ENCODE assay signal across 9 mouse cellular contexts in genomic region chr8:125996031-125996839, GRCm38 (mm10). TPM values are rescaled to one million over a fixed set of nuclear protein-coding genes. Genes with fewer than 3 reads are reported as not detected.
DNase-seq lines count a peak whose midpoint lies in the region; ATAC-seq and TF ChIP-seq lines count a peak whose summit lies in the region.
"Had no signal": no experiment of that assay in that cellular context is flagged by ENCODE, and none has a peak within 500 bp of the region (broad histone marks: within the 10 kb centered on the region; RNA-seq: fewer than 3 reads in every experiment).

No protein-coding gene starts in this region.

- no peak for ATAC-seq in neural tube, embryonic 11.5 days (ENCODE audit: insufficient read depth, low FRiP score, low TSS enrichment)
- ATAC-seq in embryonic facial prominence, embryonic 11.5 days (replicated peaks; ENCODE audit: insufficient number of reproducible peaks, low FRiP score, low TSS enrichment, low read depth): peak; percentile 26; the same call in 1 of the 2 replicates
- peak; percentile 43; the same call in 1 of the 2 replicates for ATAC-seq in hindbrain, postnatal 0 days
- peak; percentile 25; the same call in 1 of the 2 replicates for ATAC-seq in lung, embryonic 16.5 days (ENCODE audit: low read depth)
- no peak for ATAC-seq in megakaryocyte-erythroid progenitor cell, adult 5-6 weeks (replicated peaks; ENCODE audit: low FRiP score, low TSS enrichment, poor library complexity, severe bottlenecking)

- peak overlapping the region; percentile 89 for H3K4me2 ChIP-seq in neural tube, embryonic 11.5 days (ENCODE audit: low read depth)
- peak overlapping the region; percentile 94 for H3K4me2 ChIP-seq in embryonic facial prominence, embryonic 11.5 days (ENCODE audit: low read depth, low read length)
- H3K4me2 ChIP-seq in hindbrain, postnatal 0 days (ENCODE audit: low read depth, low read length): peak overlapping the region; percentile 84
- peak overlapping the region; percentile 67 for H3K4me2 ChIP-seq in lung, embryonic 16.5 days (ENCODE audit: low read depth, low read length)

- TF ChIP-seq CTCF in hindbrain, postnatal 0 days (IDR thresholded peaks at IDR 0.05; ENCODE audit: low read depth): no peak
- no peak for TF ChIP-seq CTCF in thymus, adult 2 months (IDR thresholded peaks at IDR 0.05; ENCODE audit: borderline replicate concordance, control insufficient read depth, extremely low read depth, insufficient read depth, low read length, poor library complexity)

- no peak overlapping the region for H3K27ac ChIP-seq in neural tube, embryonic 11.5 days (ENCODE audit: low read depth, low read length)
- no peak overlapping the region for H3K27ac ChIP-seq in embryonic facial prominence, embryonic 11.5 days (replicated peaks; ENCODE audit: low read depth, low read length)
- H3K27ac ChIP-seq in hindbrain, postnatal 0 days: peak overlapping the region; percentile 84
- H3K27ac ChIP-seq in lung, embryonic 16.5 days (ENCODE audit: low read length): peak overlapping the region; percentile 76
- H3K27ac ChIP-seq in thymus, adult 2 months (ENCODE audit: control insufficient read depth, insufficient read depth, low read length): no peak overlapping the region
- H3K27ac ChIP-seq: liver, embryonic 14.5 days had no signal

- H3K9me3 ChIP-seq in neural tube, embryonic 11.5 days (ENCODE audit: control insufficient read depth, low read length): no peaks in the 10 kb centered on the region
- H3K9me3 ChIP-seq in embryonic facial prominence, embryonic 11.5 days (replicated peaks; ENCODE audit: control insufficient read depth, low read length): no peaks in the 10 kb centered on the region
- H3K9me3 ChIP-seq in hindbrain, postnatal 0 days (ENCODE audit: low read length): no peaks in the 10 kb centered on the region
- no peaks in the 10 kb centered on the region for H3K9me3 ChIP-seq in lung, embryonic 16.5 days (ENCODE audit: control insufficient read depth, low read length)

- TF ChIP-seq POLR2A in thymus, adult 2 months (IDR thresholded peaks at IDR 0.05; ENCODE audit: control insufficient read depth, extremely low read depth, insufficient read depth, low read length, poor library complexity): no peak

- H3K27me3 ChIP-seq in neural tube, embryonic 11.5 days (ENCODE audit: control insufficient read depth, insufficient read depth, low read length): peaks cover 29% of the 10 kb centered on the region
- H3K27me3 ChIP-seq in embryonic facial prominence, embryonic 11.5 days (ENCODE audit: control insufficient read depth, insufficient read depth, low read length): peaks cover 8% of the 10 kb centered on the region
- no peaks in the 10 kb centered on the region for H3K27me3 ChIP-seq in hindbrain, postnatal 0 days (ENCODE audit: insufficient read depth, low read length)
- H3K27me3 ChIP-seq in lung, embryonic 16.5 days (ENCODE audit: control insufficient read depth, insufficient read depth, low read depth, low read length): peaks cover 23% of the 10 kb centered on the region
- peaks cover 7% of the 10 kb centered on the region; the same call in 1 of the 2 replicates for H3K27me3 ChIP-seq in thymus, adult 2 months (ENCODE audit: control insufficient read depth, insufficient read depth, low read length)

- H3K36me3 ChIP-seq in neural tube, embryonic 11.5 days (ENCODE audit: control insufficient read depth, insufficient read depth, low read length): no peaks in the 10 kb centered on the region
- no peaks in the 10 kb centered on the region for H3K36me3 ChIP-seq in embryonic facial prominence, embryonic 11.5 days (replicated peaks; ENCODE audit: control insufficient read depth, insufficient read depth, low read depth, low read length)
- no peaks in the 10 kb centered on the region for H3K36me3 ChIP-seq in hindbrain, postnatal 0 days (ENCODE audit: insufficient read depth, low read length)
- no peaks in the 10 kb centered on the region for H3K36me3 ChIP-seq in lung, embryonic 16.5 days (ENCODE audit: control insufficient read depth, insufficient read depth, low read length)
- no peaks in the 10 kb centered on the region for H3K36me3 ChIP-seq in thymus, adult 2 months (ENCODE audit: control insufficient read depth, insufficient read depth, low read length)

- peak overlapping the region; percentile 62 for H3K9ac ChIP-seq in neural tube, embryonic 11.5 days (ENCODE audit: low read length)
- H3K9ac ChIP-seq in embryonic facial prominence, embryonic 11.5 days (replicated peaks; ENCODE audit: low read length): peak overlapping the region; percentile 70
- peak overlapping the region; percentile 83 for H3K9ac ChIP-seq in hindbrain, postnatal 0 days (replicated peaks; ENCODE audit: low read length)
- H3K9ac ChIP-seq in lung, embryonic 16.5 days (ENCODE audit: low read length): peak overlapping the region; percentile 68
- H3K9ac ChIP-seq: liver, embryonic 14.5 days had no signal

- no peak for DNase-seq in neural tube, embryonic 11.5 days (ENCODE audit: low spot score)
- DNase-seq in neural tube, embryonic 10.5 days (ENCODE audit: extremely low spot score, low spot score): no peak
- no peak for DNase-seq in embryonic facial prominence, embryonic 11.5 days (ENCODE audit: low spot score)
- peak; percentile 28 for DNase-seq in hindbrain, postnatal 0 days (ENCODE audit: low spot score)
- no peak for DNase-seq in thymus, adult 2 months
- DNase-seq in thymus, postnatal 25 days: no peak

- peak overlapping the region; percentile 52 for H3K4me3 ChIP-seq in neural tube, embryonic 11.5 days (ENCODE audit: low read depth, low read length)
- H3K4me3 ChIP-seq in embryonic facial prominence, embryonic 11.5 days (ENCODE audit: low read depth, low read length): peak overlapping the region; percentile 60
- peak overlapping the region; percentile 65 for H3K4me3 ChIP-seq in hindbrain, postnatal 0 days (ENCODE audit: low read length)
- peak overlapping the region; percentile 60 for H3K4me3 ChIP-seq in lung, embryonic 16.5 days (ENCODE audit: low read length)
- no peak overlapping the region for H3K4me3 ChIP-seq in thymus, adult 2 months (ENCODE audit: control insufficient read depth, insufficient read depth, low read length)

- peaks cover 7% of the 10 kb centered on the region; the same call in 1 of the 2 replicates for H3K4me1 ChIP-seq in neural tube, embryonic 11.5 days (ENCODE audit: control insufficient read depth, insufficient read depth, low read length)
- no peaks in the 10 kb centered on the region; the same call in 1 of the 2 replicates for H3K4me1 ChIP-seq in embryonic facial prominence, embryonic 11.5 days (ENCODE audit: control insufficient read depth, insufficient read depth, low read length)
- H3K4me1 ChIP-seq in hindbrain, postnatal 0 days (ENCODE audit: insufficient read depth, low read length): peaks cover 17% of the 10 kb centered on the region
- H3K4me1 ChIP-seq in lung, embryonic 16.5 days (replicated peaks; ENCODE audit: control insufficient read depth, insufficient read depth, low read length): peaks cover 4% of the 10 kb centered on the region
- no peaks in the 10 kb centered on the region for H3K4me1 ChIP-seq in thymus, adult 2 months (replicated peaks; ENCODE audit: control insufficient read depth, insufficient read depth, low read length)

- WGBS in neural tube, embryonic 11.5 days: 15% methylated on average over 14 of the region's 14 CpGs
- WGBS in embryonic facial prominence, embryonic 11.5 days: 9% methylated on average over 14 of the region's 14 CpGs
- 15% methylated on average over 14 of the region's 14 CpGs for WGBS in hindbrain, postnatal 0 days
- 15% methylated on average over 14 of the region's 14 CpGs for WGBS in lung, embryonic 16.5 days
- 41% methylated on average over 14 of the region's 14 CpGs for WGBS in thymus, adult 2 months

RNA-seq across cellular contexts. Expression of gene Kcnk1, which starts 1.3 kb away (rescaled TPM):
- 6.1 TPM in 2 replicates for polyA plus RNA-seq in neural tube, embryonic 11.5 days (2014; fragmentation: Nextera tagmentation; extraction: Ambion mirVana)
- 18.7 and 20.3 TPM in 2 replicates for polyA plus RNA-seq in embryonic facial prominence, embryonic 11.5 days (2014; fragmentation: Nextera tagmentation; extraction: Ambion mirVana)
- 59.6 and 75.5 TPM in 2 replicates for total RNA-seq in hindbrain, postnatal 0 days (2014; rRNA removed)
- polyA plus RNA-seq in hindbrain, postnatal 0 days (2015; fragmentation: Nextera tagmentation; extraction: Ambion mirVana): 38.2 and 39.3 TPM in 2 replicates
- polyA plus RNA-seq in lung, embryonic 16.5 days (2015; fragmentation: Nextera tagmentation; extraction: Ambion mirVana): 55.9 and 59.0 TPM in 2 replicates
- total RNA-seq in megakaryocyte-erythroid progenitor cell, adult 5-6 weeks (2014; fragmentation: Nextera tagmentation): not detected in 2 replicates
- total RNA-seq in megakaryocyte-erythroid progenitor cell, adult 5-6 weeks (2017): 1.2 TPM in 1 of 2 replicates, not detected in the other
- polyA plus RNA-seq in thymus, adult 2 months (2012; rRNA removed): 1.1 and 1.6 TPM in 2 replicates

Comparison
In these comparisons a context has a peak if more than half of its experiments do, and no peak if none do; other contexts are left out.
1. ATAC-seq: peak in embryonic facial prominence, embryonic 11.5 days (single experiment), hindbrain, postnatal 0 days (single experiment) and lung, embryonic 16.5 days (single experiment); none in neural tube, embryonic 11.5 days (single experiment) and megakaryocyte-erythroid progenitor cell, adult 5-6 weeks (single experiment).
2. H3K27ac ChIP-seq: peak in hindbrain, postnatal 0 days (single experiment) and lung, embryonic 16.5 days (single experiment); none in neural tube, embryonic 11.5 days (single experiment), embryonic facial prominence, embryonic 11.5 days (single experiment) and thymus, adult 2 months (single experiment).
3. Peak in every context shown above with its lines, with median percentiles within 50 percentile points of each other: H3K4me2 ChIP-seq and H3K9ac ChIP-seq.